Mouse (Mus musculus): ENCODE data around the gene Nsmce1. TPM values are rescaled to one million over a fixed set of nuclear protein-coding genes. Genes with fewer than 3 reads are reported as not detected.

Nsmce1 gene
- polyA plus RNA-seq (2014; fragmentation: Nextera tagmentation; extraction: Ambion mirVana) = 121 and 130 TPM in 2 replicates

GRCm38 (mm10) chr7:125490947-125491735, at the start of gene Nsmce1:
TSS of gene Nsmce1 (minus strand) at chr7:125491596.
- H3K4me1 ChIP-seq (replicated peaks; ENCODE audit: control insufficient read depth, insufficient read depth, low read length) = no peaks in the 10 kb centered on the region
- H3K9me3 ChIP-seq (ENCODE audit: control insufficient read depth, low read length) = no peaks in the 10 kb centered on the region
- ATAC-seq (ENCODE audit: low FRiP score) (peak; percentile 98), DNase-seq (ENCODE audit: low spot score) (peak; percentile 96)
- no peaks in the 10 kb centered on the region for H3K36me3 ChIP-seq (ENCODE audit: control insufficient read depth, insufficient read depth, low read length)
- peak within 1 kb of the TSS; percentile 73 for H3K27ac ChIP-seq (ENCODE audit: low read depth, low read length)
- H3K4me3 ChIP-seq (ENCODE audit: low read depth, low read length) = peak within 1 kb of the TSS; percentile 58
- no peaks in the 10 kb centered on the region for H3K27me3 ChIP-seq (ENCODE audit: control insufficient read depth, insufficient read depth, low read length)
- peak within 1 kb of the TSS; percentile 60 for H3K4me2 ChIP-seq (replicated peaks; ENCODE audit: low read depth, low read length)
- WGBS = under 1% methylated on average over 56 of the region's 56 CpGs
- H3K9ac ChIP-seq (ENCODE audit: low read depth, low read length) = peak within 1 kb of the TSS; percentile 79

GRCm38 (mm10) chr7:125541026-125541425, 49.6 kb upstream of the Nsmce1 start:
- Histone ChIP-seq H3K4me3 (ENCODE audit: low read depth, low read length) (no peak overlapping the region), H3K36me3 (ENCODE audit: control insufficient read depth, insufficient read depth, low read length) (no peaks in the 10 kb centered on the region), H3K9me3 (ENCODE audit: control insufficient read depth, low read length) (no peaks in the 10 kb centered on the region), H3K4me1 (replicated peaks; ENCODE audit: control insufficient read depth, insufficient read depth, low read length) (no peaks in the 10 kb centered on the region), H3K27me3 (ENCODE audit: control insufficient read depth, insufficient read depth, low read length) (no peaks in the 10 kb centered on the region), H3K27ac (ENCODE audit: low read depth, low read length) (no peak overlapping the region), H3K9ac (ENCODE audit: low read depth, low read length) (no peak overlapping the region), H3K4me2 (replicated peaks; ENCODE audit: low read depth, low read length) (no peak overlapping the region)
- ATAC-seq (ENCODE audit: low FRiP score) (no peak), DNase-seq (ENCODE audit: low spot score) (no peak)
- 89% methylated on average over 1 of the region's 1 CpGs for WGBS

GRCm38 (mm10) chr7:125539351-125539750, 48.0 kb upstream of the Nsmce1 start:
- no peak for ATAC-seq (ENCODE audit: low FRiP score)
- H3K4me3 ChIP-seq (ENCODE audit: low read depth, low read length) = no peak overlapping the region
- 96% methylated on average over 3 of the region's 3 CpGs for whole genome bisulfite sequencing

GRCm38 (mm10) chr7:125527901-125528580, 36.6 kb upstream of the Nsmce1 start:
- Histone ChIP-seq H3K27ac (ENCODE audit: low read depth, low read length) (no peak overlapping the region), H3K36me3 (ENCODE audit: control insufficient read depth, insufficient read depth, low read length) (no peaks in the 10 kb centered on the region), H3K4me1 (replicated peaks; ENCODE audit: control insufficient read depth, insufficient read depth, low read length) (no peaks in the 10 kb centered on the region), H3K9ac (ENCODE audit: low read depth, low read length) (no peak overlapping the region), H3K4me2 (replicated peaks; ENCODE audit: low read depth, low read length) (no peak overlapping the region), H3K4me3 (ENCODE audit: low read depth, low read length) (no peak overlapping the region), H3K9me3 (ENCODE audit: control insufficient read depth, low read length) (no peaks in the 10 kb centered on the region), H3K27me3 (ENCODE audit: control insufficient read depth, insufficient read depth, low read length) (no peaks in the 10 kb centered on the region)
- WGBS = 91% methylated on average over 9 of the region's 9 CpGs
- ATAC-seq (ENCODE audit: low FRiP score) = no peak
- DNase-seq (ENCODE audit: low spot score) = no peak

More at GRCm38 (mm10) chr7:125539351-125539750, 48.0 kb upstream of the Nsmce1 start:
- no peaks in the 10 kb centered on the region; the same call in 1 of the 2 replicates for H3K9me3 ChIP-seq (ENCODE audit: control insufficient read depth, low read length)
- H3K9ac ChIP-seq (ENCODE audit: low read depth, low read length) = no peak overlapping the region
- no peak for DNase-seq (ENCODE audit: low spot score)
- no peaks in the 10 kb centered on the region for H3K36me3 ChIP-seq (ENCODE audit: control insufficient read depth, insufficient read depth, low read length)
- no peaks in the 10 kb centered on the region for H3K27me3 ChIP-seq (ENCODE audit: control insufficient read depth, insufficient read depth, low read length)
- no peak overlapping the region for H3K27ac ChIP-seq (ENCODE audit: low read depth, low read length)
- no peak overlapping the region for H3K4me2 ChIP-seq (replicated peaks; ENCODE audit: low read depth, low read length)
- H3K4me1 ChIP-seq (replicated peaks; ENCODE audit: control insufficient read depth, insufficient read depth, low read length) = no peaks in the 10 kb centered on the region

GRCm38 (mm10) chr7:125527186-125527585, 35.8 kb upstream of the Nsmce1 start:
- H3K36me3 ChIP-seq (ENCODE audit: control insufficient read depth, insufficient read depth, low read length) = no peaks in the 10 kb centered on the region
- H3K4me1 ChIP-seq (replicated peaks; ENCODE audit: control insufficient read depth, insufficient read depth, low read length) = no peaks in the 10 kb centered on the region
- no peaks in the 10 kb centered on the region for H3K27me3 ChIP-seq (ENCODE audit: control insufficient read depth, insufficient read depth, low read length)
- H3K9ac ChIP-seq (ENCODE audit: low read depth, low read length) = no peak overlapping the region
- no peaks in the 10 kb centered on the region for H3K9me3 ChIP-seq (ENCODE audit: control insufficient read depth, low read length)
- H3K27ac ChIP-seq (ENCODE audit: low read depth, low read length) = no peak overlapping the region
- H3K4me2 ChIP-seq (replicated peaks; ENCODE audit: low read depth, low read length) = no peak overlapping the region
- H3K4me3 ChIP-seq (ENCODE audit: low read depth, low read length) = no peak overlapping the region
- DNase-seq (ENCODE audit: low spot score) (no peak), ATAC-seq (ENCODE audit: low FRiP score) (no peak)
- 93% methylated on average over 6 of the region's 6 CpGs for WGBS

- Histone ChIP-seq H3K36me3 (ENCODE audit: control insufficient read depth, insufficient read depth, low read length) (no peaks in the 10 kb centered on the region), H3K4me3 (ENCODE audit: low read depth, low read length) (no peak overlapping the region), H3K9me3 (ENCODE audit: control insufficient read depth, low read length) (no peaks in the 10 kb centered on the region), H3K4me2 (replicated peaks; ENCODE audit: low read depth, low read length) (no peak overlapping the region), H3K27me3 (ENCODE audit: control insufficient read depth, insufficient read depth, low read length) (no peaks in the 10 kb centered on the region), H3K9ac (ENCODE audit: low read depth, low read length) (no peak overlapping the region), H3K4me1 (replicated peaks; ENCODE audit: control insufficient read depth, insufficient read depth, low read length) (no peaks in the 10 kb centered on the region), H3K27ac (ENCODE audit: low read depth, low read length) (no peak overlapping the region)
- DNase-seq (ENCODE audit: low spot score) (no peak), ATAC-seq (ENCODE audit: low FRiP score) (no peak)
- 88% methylated on average over 3 of the region's 3 CpGs for WGBS
Measured at GRCm38 (mm10) chr7:125523051-125523450, 31.7 kb upstream of the Nsmce1 start.

- DNase-seq (ENCODE audit: low spot score) (no peak), ATAC-seq (ENCODE audit: low FRiP score) (no peak)
- Histone ChIP-seq H3K27me3 (ENCODE audit: control insufficient read depth, insufficient read depth, low read length) (no peaks in the 10 kb centered on the region), H3K27ac (ENCODE audit: low read depth, low read length) (no peak overlapping the region), H3K4me3 (ENCODE audit: low read depth, low read length) (no peak overlapping the region), H3K4me1 (replicated peaks; ENCODE audit: control insufficient read depth, insufficient read depth, low read length) (no peaks in the 10 kb centered on the region), H3K4me2 (replicated peaks; ENCODE audit: low read depth, low read length) (no peak overlapping the region), H3K9me3 (ENCODE audit: control insufficient read depth, low read length) (no peaks in the 10 kb centered on the region), H3K36me3 (ENCODE audit: control insufficient read depth, insufficient read depth, low read length) (no peaks in the 10 kb centered on the region), H3K9ac (ENCODE audit: low read depth, low read length) (no peak overlapping the region)
- WGBS = 90% methylated on average over 3 of the region's 3 CpGs
Measured at GRCm38 (mm10) chr7:125519715-125520114, 28.3 kb upstream of the Nsmce1 start.

GRCm38 (mm10) chr7:125517470-125517869, 26.1 kb upstream of the Nsmce1 start:
- WGBS = 75% methylated on average over 6 of the region's 6 CpGs
- Histone ChIP-seq H3K4me1 (replicated peaks; ENCODE audit: control insufficient read depth, insufficient read depth, low read length) (no peaks in the 10 kb centered on the region), H3K4me3 (ENCODE audit: low read depth, low read length) (no peak overlapping the region), H3K9me3 (ENCODE audit: control insufficient read depth, low read length) (no peaks in the 10 kb centered on the region), H3K27ac (ENCODE audit: low read depth, low read length) (no peak overlapping the region), H3K36me3 (ENCODE audit: control insufficient read depth, insufficient read depth, low read length) (no peaks in the 10 kb centered on the region), H3K27me3 (ENCODE audit: control insufficient read depth, insufficient read depth, low read length) (no peaks in the 10 kb centered on the region), H3K4me2 (replicated peaks; ENCODE audit: low read depth, low read length) (no peak overlapping the region), H3K9ac (ENCODE audit: low read depth, low read length) (no peak overlapping the region)
- DNase-seq (ENCODE audit: low spot score) (no peak), ATAC-seq (ENCODE audit: low FRiP score) (no peak)

- H3K36me3 ChIP-seq (ENCODE audit: control insufficient read depth, insufficient read depth, low read length) = no peaks in the 10 kb centered on the region
- H3K4me1 ChIP-seq (replicated peaks; ENCODE audit: control insufficient read depth, insufficient read depth, low read length) = no peaks in the 10 kb centered on the region
- no peaks in the 10 kb centered on the region for H3K9me3 ChIP-seq (ENCODE audit: control insufficient read depth, low read length)
- H3K27ac ChIP-seq (ENCODE audit: low read depth, low read length) = no peak overlapping the region
- no peak overlapping the region for H3K4me2 ChIP-seq (replicated peaks; ENCODE audit: low read depth, low read length)
- no peak overlapping the region for H3K9ac ChIP-seq (ENCODE audit: low read depth, low read length)
- ATAC-seq (ENCODE audit: low FRiP score) (no peak), DNase-seq (ENCODE audit: low spot score) (no peak)
- no peak overlapping the region for H3K4me3 ChIP-seq (ENCODE audit: low read depth, low read length)
- H3K27me3 ChIP-seq (ENCODE audit: control insufficient read depth, insufficient read depth, low read length) = no peaks in the 10 kb centered on the region
- WGBS = 88% methylated on average over 8 of the region's 8 CpGs
Measured at GRCm38 (mm10) chr7:125516723-125517122, 25.3 kb upstream of the Nsmce1 start.
